Mouse (Mus musculus) hindlimb bud, embryonic 11.5 days (tissue): ENCODE results near the gene Nfasc.

ENCODE experiments used
- DNase-seq: peaks from one replicate; pipeline ENCODE4 v3.0.0-alpha.2; 2012; ENCODE audit warnings: low read depth, low spot score; ENCODE audit errors: extremely low spot score

Nfasc gene

GRCm38 (mm10) chr1:132653161-132653560 lies 88.4 kb downstream of the Nfasc start:
- DNase-seq: no peak

DNA sequence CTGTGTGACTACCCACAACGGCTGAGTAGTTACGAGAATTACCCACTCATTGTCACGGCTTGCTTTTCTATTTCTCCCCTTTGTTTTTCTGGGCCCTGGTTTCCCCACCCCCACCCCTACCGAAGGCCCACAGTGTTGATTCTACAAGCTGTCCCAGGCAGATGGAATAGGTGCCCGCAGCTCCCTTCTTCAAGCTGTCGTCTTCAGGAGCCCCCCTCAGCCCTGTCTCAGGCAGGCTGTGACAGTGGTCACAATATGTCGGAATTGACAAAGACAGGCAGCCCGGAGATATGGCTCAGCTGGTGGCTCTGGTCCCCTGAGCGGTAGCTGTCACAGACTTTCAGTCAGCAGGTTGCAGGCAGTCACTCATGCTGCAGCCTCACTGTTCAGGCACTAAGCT lies 90.9 kb downstream of the Nfasc start:
- no peak for DNase-seq

- no peak for DNase-seq
Measured at GRCm38 (mm10) chr1:132647958-132648357, 93.6 kb downstream of the Nfasc start.

DNA sequence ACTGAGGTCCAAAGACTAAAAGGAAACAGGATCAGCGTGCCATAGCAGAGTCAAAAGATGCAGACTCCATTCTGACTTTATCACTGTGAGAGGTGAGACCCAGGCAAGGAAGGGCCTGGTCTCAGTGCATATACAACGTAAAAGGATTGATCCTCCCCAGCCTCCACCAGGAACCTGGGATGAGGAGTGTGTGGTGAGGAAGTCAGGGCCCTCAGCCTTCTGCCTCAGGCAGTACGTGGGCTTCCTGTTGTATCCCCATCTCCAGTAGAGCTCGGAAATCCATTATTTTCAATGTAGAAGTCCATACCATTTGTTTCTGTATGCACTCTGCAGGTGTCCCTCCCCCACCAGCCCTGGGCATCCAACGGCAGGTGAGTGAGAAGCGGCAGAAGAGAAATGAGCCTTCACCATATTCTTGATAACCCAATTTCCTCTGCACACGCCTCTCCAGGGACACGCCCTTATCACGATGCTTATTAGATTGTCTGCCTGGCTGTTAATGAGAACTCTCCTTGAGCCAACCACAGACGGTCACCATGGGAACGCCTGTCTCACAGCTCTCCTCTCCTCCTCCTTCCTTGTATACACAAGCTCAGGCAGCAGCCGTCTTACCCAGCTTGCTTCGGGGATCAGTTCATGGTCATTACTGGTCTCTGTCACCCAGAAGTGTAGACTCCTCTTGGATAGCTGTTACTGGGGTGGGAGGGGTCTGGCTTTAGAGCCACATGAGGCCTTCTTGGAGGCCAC lies 100.4 kb downstream of the Nfasc start:
- no peak for DNase-seq

DNA sequence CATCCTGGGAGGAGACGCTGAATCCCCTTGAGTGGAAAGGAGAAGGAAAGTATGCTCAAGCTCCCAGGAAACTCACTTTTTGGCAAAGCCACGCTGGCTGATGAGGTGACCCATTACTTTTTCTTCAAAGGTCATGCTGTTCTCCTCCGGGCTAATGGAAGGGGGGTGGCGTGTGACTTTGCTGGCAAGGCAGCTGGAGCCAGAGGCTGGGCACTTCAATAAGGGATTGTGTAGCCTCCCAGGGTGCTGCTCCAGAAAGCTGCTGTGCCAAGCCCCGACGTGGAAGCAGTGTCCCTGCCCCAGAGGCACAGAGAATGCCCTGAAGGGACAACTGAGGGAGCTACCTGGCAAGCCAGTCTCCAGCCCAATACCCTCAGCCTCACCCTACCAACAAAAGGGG lies 101.3 kb downstream of the Nfasc start:
- no peak for DNase-seq

DNA sequence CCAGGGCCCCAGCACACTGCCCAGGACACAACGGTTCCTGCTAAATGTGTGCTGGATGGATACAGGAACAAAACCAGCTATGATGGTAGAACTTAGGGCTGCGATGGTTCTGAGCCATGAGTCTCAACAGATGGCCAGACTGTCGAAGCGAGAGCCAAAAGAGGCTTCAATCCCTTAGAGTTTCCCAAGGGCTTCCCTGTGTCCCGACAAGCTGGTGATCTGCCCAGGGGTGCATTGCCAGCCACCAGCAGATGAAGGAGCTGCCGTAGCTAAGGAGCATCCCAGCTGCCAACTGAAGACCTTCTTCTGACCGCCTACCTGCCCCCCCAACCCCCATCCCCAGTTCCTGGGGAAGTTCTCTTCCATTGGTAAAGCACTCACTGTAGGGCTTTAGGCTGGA lies 104.3 kb downstream of the Nfasc start:
- DNase-seq: no peak

GRCm38 (mm10) chr1:132629611-132630370 lies 111.8 kb downstream of the Nfasc start:
- no peak for DNase-seq

- no peak for DNase-seq
Measured at GRCm38 (mm10) chr1:132628599-132628998, 113.0 kb downstream of the Nfasc start.

DNA sequence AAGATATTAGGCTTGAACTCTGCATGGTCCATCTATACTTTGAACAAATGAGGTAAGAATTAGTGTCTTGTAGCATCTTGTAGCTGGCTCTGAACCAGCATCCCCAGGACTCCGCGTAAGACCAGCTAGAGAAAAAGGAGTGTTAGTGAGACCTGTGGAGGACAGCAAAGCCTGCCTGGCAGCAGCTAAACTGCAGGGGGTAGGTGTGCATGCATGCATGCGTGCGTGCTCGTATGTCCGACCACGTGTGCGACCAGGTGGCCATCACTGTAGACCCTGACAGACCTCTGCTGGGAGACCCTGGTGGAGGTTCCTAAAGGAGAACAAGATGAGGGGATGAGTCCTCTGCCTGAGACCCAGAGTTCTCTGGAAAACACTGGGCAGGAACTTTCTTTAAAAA lies 113.4 kb downstream of the Nfasc start:
- DNase-seq: no peak

DNA sequence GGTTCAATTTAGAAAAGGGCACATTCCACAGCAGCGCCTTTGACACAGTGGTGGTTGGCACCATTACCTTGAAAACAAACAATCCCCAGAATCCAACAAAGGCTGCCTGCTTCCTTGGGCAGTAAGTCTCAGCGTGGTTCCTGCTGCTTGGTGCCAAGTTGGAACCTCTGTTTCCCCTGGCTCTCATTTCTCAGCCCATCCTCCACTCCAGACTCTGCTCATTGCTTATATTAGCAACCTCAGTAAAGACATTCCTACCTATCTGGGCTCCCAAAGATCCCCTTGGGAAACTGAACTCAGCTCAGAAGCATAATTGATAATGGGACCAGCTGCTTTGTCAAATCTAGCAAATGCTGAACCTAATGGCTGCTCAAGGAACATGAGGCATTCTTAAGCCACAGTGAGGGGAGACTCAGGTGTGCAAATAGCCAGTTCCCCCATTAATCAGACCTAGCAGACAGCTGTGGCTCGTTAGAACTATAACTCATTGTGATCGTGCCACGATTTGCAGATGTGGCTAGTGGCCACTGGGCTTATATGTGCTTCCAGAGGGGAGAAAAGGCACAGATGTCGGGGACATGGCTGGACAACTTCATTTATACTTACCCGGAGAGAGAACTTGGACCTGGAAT lies 115.4 kb downstream of the Nfasc start:
- no peak for DNase-seq

- DNase-seq: no peak
Measured at GRCm38 (mm10) chr1:132625034-132625433, 116.6 kb downstream of the Nfasc start.

GRCm38 (mm10) chr1:132624466-132624865 lies 117.1 kb downstream of the Nfasc start:
- DNase-seq: no peak

DNA sequence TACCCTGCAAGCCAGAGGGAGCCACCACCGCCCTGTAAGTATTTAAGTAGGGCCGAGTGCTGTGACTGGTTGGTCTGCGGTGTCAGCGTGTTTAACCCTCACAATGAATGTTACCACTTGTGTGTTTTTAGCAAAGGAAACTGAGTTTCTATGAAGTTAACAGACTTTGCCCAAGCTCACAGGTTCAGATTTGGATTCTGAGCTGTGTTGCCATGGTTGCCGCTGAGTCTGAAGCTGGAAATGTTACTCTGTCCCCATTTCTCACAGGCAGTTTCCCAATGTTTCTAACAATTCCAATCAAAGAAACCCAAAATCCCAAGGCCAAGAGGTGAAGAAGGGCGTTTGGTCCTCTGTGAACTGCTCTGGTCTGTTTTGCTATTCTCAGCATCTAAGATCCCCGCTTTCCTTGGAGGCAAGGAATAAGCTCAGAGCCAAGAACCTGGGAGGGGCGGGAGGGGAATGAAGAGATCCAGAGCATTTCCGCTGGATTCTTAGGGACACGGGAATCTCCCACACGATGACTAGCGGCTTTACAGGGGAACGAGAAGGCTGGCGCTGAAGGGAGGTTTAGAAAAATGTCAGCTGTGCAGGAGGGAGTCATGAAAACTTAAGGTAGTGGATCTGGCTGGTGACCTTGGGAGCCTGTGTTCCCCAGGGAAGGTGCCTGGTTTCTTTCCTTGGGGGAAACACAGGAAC lies 117.8 kb downstream of the Nfasc start:
- no peak for DNase-seq

DNA sequence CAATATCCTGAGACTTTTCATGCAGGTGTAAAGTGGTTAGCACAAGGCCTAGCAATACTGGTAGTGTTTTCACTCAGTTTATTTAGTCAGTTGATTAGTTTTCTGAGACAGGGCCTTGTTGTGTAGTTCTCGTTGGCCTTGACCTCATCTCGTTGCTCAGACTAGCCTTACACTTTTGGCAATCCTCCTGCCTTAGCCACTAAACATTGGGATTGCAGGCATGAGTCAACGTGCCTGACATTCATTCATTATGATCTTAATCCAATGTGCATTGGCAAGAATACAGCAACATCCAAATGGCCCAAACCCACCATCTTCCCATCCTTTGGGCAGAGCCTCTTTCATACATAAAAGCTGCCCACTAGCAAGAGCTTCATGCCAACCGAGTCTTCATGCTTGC lies 129.5 kb downstream of the Nfasc start:
- DNase-seq: no peak

DNA sequence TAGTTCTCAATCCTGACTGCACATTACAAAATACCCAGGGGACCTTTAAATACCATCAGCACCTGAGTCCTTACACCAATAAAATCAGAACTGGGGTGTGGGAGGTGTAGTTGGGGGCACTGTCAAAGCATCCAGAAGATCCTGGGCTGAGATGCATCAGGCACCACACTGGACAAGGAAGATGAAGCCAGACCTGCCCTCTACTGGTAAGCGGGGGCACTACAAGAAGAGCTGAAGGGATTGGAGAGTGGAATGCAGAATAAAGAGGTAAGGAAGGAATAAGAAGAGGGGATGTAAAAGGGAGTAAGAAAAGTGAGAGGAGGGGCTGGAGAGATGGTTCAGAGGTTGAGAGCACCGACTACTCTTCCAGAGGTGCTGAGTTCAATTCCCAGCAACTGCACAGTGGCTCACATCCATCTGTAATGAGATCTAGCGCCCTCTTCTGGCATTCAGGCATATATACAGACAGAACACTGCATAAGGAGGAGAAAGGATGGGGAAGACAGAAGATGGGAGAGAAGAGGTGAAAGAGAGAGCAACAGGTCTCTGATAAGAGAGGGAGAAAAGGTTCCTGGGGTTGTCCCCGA lies 132.5 kb downstream of the Nfasc start:
- DNase-seq: no peak

- DNase-seq: no peak
Measured at GRCm38 (mm10) chr1:132602161-132602560, 139.4 kb downstream of the Nfasc start.

DNA sequence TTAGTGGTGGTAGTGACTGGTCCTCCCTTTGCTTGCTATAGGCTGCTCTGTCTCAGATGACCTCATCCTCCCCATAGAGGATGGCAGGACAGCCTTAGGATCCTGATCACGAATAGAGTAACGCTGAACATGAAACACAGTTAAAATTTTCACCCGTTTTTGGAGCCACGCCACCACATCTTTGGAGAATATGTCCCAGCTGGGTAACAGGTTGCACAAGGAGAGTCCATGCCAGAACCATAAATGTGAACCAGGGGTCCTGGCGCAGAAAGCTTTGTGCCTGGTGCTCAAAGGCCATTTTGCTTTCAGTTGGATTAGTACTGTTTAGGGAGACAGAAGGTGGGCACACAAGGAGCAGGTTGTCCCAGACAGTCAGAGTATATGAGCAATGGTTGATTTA lies 143.6 kb downstream of the Nfasc start:
- DNase-seq: no peak

DNA sequence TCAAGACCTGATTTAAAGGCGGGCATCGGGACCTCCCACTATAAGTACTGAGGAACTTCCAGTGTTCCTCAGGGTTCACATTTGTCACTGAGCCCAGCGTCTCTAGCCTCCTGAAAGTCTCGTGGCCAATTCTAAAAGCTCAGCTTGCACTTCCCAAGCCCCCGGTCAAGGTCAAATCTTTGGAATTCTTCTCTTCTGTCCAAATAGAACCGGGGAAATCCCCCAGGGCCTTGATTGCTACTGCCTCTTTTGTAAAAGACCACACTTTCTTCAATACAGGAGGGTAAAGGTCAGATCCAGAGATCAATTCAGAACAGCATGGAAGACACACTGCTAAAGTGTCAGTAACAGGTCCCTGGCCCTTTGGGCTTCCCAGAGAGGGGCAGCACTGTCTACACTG lies 145.9 kb downstream of the Nfasc start:
- no peak for DNase-seq

- peak; percentile 58 for DNase-seq
Measured at GRCm38 (mm10) chr1:132594587-132594986, 147.0 kb downstream of the Nfasc start.

GRCm38 (mm10) chr1:132592145-132592544 lies 149.5 kb downstream of the Nfasc start:
- DNase-seq: no peak

GRCm38 (mm10) chr1:132591399-132591930 lies 150.1 kb downstream of the Nfasc start:
- DNase-seq: no peak
